Mouse (Mus musculus) C2C12 (cell line): ENCODE measurements at regions not wholly inside any gene's neighbourhood (a gene's known extent, or its start where the extent isn't known, plus 50 kb on each side); places are given as distances from the start of the nearest gene placed in this dataset.

ENCODE experiments used
- CTCF ChIP-seq: IDR thresholded peaks from one replicate; pipeline ENCODE4 v1.5.1; 2011; ENCODE audit not compliant: control insufficient read depth, insufficient read depth, insufficient read length
- FOSL1 ChIP-seq: IDR thresholded peaks from one replicate; pipeline ENCODE4 v1.8.0; 2011; ENCODE audit warnings: mild to moderate bottlenecking, low read length; ENCODE audit not compliant: poor library complexity, insufficient read depth, severe bottlenecking
- MAX ChIP-seq: IDR thresholded peaks from one replicate; pipeline ENCODE4 v1.6.1; 2011; ENCODE audit warnings: mild to moderate bottlenecking, control low read depth
- MYOG ChIP-seq: IDR thresholded peaks from one replicate; pipeline ENCODE4 v1.6.1; 2011; ENCODE audit not compliant: control insufficient read depth, insufficient read length; ENCODE audit errors: extremely low read depth
- USF1 ChIP-seq: IDR thresholded peaks from one replicate; pipeline ENCODE4 v1.6.1; 2011; ENCODE audit warnings: low read depth, mild to moderate bottlenecking, control low read depth, moderate library complexity

DNA sequence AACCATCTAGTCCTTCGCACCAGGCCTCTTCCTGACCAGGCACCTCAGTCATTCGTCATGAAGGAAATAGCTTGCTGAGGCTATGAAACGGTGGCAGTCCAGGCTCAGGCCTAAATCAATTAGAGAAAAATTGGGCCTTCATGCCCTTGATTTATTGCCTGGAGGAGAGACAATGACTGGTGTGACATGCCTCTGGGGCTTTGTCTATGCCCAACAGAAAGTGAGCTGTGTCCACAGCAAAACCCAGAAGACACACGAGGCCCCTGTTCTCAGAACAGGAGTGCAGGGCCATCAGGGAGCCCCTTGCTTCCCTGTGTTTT lies 922.9 kb upstream of the Car8 start:
- no peak for TF ChIP-seq MAX
- no peak for TF ChIP-seq CTCF
- TF ChIP-seq USF1: no peak
- TF ChIP-seq MYOG: no peak
- no peak for TF ChIP-seq FOSL1
